Mouse (Mus musculus) ovary, postnatal 14 days (tissue): ENCODE measurements around the gene Alkal2.
A peak's percentile ranks its signal among the peaks of the same experiment; 100 is the strongest.

ENCODE experiments used
- DNase-seq: peaks from one replicate; pipeline ENCODE4 v3.0.0; 2022; ENCODE audit warnings: low spot score

Alkal2 gene

GRCm38 (mm10) chr12:30883986-30884621 lies at the start of gene Alkal2:
Alkal2 (plus strand) TSS chr12:30884322.
- DNase-seq: no peak

GRCm38 (mm10) chr12:30848521-30848920 lies 35.6 kb upstream of the Alkal2 start:
- no peak for DNase-seq

DNA sequence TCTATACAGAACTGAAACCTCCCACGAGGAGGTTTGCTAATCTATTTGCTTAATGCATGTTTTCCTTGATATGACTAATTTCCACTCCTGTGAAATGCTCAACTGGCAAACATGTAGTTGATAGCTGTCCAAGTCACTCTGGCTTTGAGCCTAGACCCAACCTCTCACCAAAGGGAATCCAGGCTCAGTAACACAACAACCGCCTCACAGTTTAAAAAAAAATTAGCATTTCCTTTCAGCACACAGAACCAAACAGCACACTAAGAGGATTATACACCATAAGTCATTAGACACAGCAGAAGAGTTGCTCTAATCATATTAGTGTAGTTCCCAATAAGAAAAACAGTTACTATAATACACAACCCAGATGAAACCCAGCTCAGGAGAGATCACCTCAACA lies 33.2 kb upstream of the Alkal2 start:
- DNase-seq: no peak

DNA sequence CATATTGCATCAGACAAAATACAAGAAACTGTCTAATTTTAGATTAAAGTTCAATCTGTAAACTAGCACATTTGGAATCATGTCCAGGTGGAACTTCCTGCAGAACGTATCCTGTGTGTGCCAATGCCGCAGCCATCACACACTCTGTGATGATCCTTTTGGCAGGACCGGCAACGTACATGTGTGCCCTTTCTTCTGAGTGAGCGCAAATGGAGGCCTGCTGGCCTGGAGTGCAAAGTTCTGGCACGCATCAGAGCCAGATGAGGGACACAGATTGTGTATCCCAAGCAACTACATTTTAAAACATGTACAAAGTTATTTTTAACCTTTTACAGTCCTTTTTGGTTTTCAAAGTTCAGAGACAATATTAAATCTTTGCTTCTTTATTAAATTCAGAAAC lies 32.3 kb upstream of the Alkal2 start:
- DNase-seq: no peak

DNA sequence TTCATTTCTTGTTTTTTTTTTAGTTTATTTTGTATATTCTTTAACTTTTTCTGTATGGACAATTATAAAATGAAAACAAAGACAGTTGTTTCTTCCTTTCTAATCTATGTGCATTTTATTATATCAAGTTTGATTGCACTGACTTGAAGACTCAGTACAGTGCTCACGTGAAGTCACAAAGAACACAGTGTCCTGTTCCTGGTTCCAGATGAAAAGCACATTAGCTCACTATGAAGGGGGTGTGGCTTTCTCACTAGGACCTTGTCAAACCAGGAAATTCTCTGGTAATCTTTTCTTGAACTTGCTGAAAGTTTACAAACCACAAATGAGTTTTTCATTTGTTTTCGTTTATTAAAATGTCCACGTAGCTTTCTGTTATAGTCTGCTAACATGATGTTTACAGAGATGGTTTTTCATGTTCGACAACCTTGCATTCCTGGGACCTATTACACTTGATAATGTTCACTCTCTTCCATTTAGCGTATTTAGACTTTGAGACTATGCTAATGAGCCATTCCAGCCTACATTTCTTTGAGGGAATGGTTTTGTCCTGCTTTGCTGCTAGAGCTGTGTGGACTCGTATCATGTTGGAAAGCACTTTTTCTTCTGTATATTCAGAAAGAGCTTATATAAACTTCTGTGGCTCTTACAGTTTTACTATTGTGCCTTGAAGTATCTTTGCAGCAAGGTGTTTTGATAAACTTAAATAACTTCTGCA lies 28.5 kb upstream of the Alkal2 start:
- DNase-seq: no peak

- no peak for DNase-seq
These were observed 27.9 kb upstream of the Alkal2 start for GRCm38 (mm10) chr12:30856172-30856571.

GRCm38 (mm10) chr12:30864347-30864746 lies 19.8 kb upstream of the Alkal2 start:
- no peak for DNase-seq

GRCm38 (mm10) chr12:30865781-30866180 lies 18.3 kb upstream of the Alkal2 start:
- no peak for DNase-seq

DNA sequence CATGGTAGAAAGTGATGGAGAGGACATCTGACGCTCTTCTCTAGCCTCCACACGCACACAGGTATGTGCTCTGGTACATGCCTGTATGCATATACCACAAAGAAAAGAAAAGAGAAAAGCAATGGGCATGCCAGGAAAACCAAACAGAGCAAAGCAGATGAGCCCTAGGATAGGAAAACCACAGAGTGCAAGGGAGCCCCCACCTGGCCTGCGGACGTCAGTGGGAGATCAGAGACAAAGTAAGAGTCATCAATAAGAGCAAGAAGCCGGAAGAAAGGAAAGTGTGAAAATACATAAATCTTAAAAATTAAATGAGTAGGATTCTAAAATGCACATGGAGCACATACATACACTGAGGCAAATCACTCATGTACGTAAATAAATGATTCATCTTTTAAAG lies 4.7 kb upstream of the Alkal2 start:
- no peak for DNase-seq

- DNase-seq: no peak
These were observed 533 bp upstream of the Alkal2 start for GRCm38 (mm10) chr12:30883592-30883985.

GRCm38 (mm10) chr12:30884622-30885230 lies 604 bp downstream of the Alkal2 start:
- no peak for DNase-seq

GRCm38 (mm10) chr12:30885891-30886290 lies 1.8 kb downstream of the Alkal2 start:
- no peak for DNase-seq

DNA sequence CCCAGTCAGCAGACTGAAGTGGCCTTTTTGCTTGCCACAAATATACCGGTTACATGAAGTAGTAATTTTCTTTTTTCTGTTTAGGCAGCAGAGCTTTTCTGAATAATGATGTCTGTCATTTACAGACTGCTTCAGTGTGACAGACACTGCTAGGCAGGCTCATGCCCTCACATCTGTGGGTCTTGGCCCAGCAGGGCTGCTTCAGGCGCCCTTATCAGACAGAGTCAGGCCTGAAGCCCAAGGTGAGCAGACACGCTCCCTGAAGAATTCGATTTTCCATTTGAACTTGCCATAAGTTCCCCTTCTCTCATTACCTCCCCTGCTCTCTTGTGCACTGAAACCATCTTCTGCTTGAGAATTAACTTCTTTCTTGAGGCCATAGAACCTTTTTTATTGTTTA lies 3.9 kb downstream of the Alkal2 start:
- DNase-seq: no peak

DNA sequence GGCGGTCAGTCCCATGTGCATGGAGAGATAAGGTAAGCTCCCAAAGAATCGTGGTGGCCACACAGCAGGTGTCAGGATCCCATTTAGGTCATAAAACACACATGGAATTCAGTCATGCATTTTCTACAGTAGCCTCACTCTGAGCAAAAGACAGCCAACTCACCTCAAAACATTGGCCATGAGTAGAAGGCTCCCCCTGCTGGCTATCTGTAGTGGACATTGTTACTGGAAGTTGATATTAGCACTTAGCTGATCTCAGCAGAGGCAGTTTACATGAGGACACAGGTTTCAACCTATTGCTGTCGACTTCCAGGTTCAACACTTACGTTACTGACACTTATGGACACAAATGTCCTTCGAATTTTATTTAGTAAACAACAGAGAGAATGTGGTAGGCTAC lies 5.9 kb downstream of the Alkal2 start:
- peak; percentile 62 for DNase-seq

GRCm38 (mm10) chr12:30891438-30891837 lies 7.3 kb downstream of the Alkal2 start:
- no peak for DNase-seq

DNA sequence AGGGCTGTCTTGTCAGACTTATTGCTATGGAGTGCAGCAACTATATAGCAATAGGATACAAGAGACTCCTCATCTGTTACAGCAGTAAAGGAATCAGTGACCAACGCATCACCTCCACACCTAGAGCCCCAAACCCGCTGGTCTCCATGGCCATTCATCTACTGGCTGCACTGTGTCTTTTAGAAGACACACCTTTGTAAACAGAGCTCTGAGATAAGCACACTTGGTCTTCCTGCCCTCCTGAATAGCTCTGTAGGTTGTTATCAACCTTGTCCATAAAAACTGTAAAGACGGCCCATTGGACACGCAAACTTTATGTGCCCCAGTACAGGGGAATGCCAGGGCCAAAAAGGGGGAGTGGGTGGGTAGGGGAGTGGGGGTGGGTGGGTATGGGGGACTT lies 12.9 kb downstream of the Alkal2 start:
- DNase-seq: no peak

GRCm38 (mm10) chr12:30908658-30909057 lies 24.5 kb downstream of the Alkal2 start:
- DNase-seq: no peak

- no peak for DNase-seq
These were observed 25.8 kb downstream of the Alkal2 start for GRCm38 (mm10) chr12:30909881-30910280.

DNA sequence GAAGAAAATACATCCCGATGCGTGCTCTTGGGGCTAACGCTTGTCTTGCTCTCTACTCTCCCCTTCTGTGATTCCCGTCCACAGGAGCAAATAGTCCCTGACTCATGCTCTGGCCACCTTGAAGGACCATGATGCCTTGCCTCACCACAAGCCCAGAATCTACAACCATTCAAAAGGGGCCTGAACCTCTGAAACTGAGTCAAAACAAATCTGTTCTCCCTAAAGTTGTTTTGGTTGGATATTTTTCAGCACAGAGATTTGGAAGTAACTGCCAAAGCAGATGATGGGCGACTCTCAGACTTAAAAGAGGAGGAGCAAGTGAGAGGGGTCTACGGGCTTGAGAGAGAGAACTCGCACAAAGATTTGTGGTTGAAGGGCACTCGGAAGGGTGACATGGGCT lies 26.7 kb downstream of the Alkal2 start:
- no peak for DNase-seq

DNA sequence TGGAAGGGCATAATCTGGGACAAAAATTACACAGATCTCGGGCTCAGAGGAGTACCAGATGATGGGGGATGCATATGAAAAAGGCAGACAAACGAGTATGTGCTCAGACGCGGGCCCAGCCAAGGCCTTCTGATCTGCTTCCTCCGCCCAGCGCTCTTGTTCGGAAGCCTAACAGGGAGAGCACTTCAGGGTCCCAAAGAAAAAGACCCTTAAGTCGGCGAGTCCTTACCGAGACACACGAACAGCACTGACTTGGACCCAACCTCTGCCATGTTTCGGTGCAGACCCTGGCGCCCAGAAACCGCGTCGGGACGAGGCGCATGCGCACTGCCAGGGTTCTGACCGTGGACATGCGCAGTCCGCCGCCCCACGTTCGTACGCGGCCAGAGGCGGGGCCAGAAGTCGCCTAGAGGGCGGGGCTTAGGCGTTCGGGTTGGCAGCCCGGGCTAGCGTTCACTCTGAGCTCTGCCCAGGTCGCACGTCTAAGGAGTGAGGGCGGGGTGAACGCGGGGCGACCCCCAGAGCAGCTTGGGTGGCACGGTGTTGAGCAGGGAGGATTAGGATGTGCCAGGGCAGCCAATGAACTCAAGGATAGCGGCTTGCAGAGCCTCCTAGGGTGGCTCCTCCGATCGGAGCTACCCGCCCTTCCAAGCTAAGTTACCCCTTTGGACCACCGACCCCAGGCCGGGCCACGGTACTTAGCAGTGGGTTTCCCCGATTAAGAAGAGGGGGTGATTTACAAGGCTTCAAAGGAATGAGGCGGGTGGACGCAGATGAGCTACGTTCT lies 27.3 kb downstream of the Alkal2 start, which contains the start of the genes Acp1 and Sh3yl1:
Gene Acp1 (minus strand): TSS at position 329 of the 787 bp plus-strand sequence.
Gene Sh3yl1 (plus strand): TSS at position 408 of the 787 bp plus-strand sequence.
- DNase-seq: peak; percentile 94

- peak; percentile 40 for DNase-seq
These were observed 27.9 kb downstream of the Alkal2 start for GRCm38 (mm10) chr12:30912048-30912381.

GRCm38 (mm10) chr12:30912840-30913239 lies 28.7 kb downstream of the Alkal2 start:
- no peak for DNase-seq

GRCm38 (mm10) chr12:30922401-30922800 lies 38.3 kb downstream of the Alkal2 start:
- no peak for DNase-seq
